Mouse (Mus musculus) right cerebral cortex, postnatal 25 days (tissue): Measurements from ENCODE around the gene Tbc1d13.
"Not testable (repeated sequence)": the region's sequence is repeated elsewhere in the genome, so short reads cannot be mapped to it uniquely, and the experiment has no call there.

Experiments used
- DNase-seq: peaks from one replicate; pipeline ENCODE4 v3.0.0; 2022

Tbc1d13 gene

GRCm38 (mm10) chr2:30178711-30179110, 45.2 kb downstream of the Tbc1d13 start:
- DNase-seq = not testable (repeated sequence)

GRCm38 (mm10) chr2:30182424-30182823, 48.9 kb downstream of the Tbc1d13 start:
- DNase-seq = no peak

GRCm38 (mm10) chr2:30183721-30184120, 50.2 kb downstream of the Tbc1d13 start:
- DNase-seq = no peak

- no peak for DNase-seq
Measured at GRCm38 (mm10) chr2:30185276-30185675, 51.7 kb downstream of the Tbc1d13 start.

GRCm38 (mm10) chr2:30185681-30186080, 52.1 kb downstream of the Tbc1d13 start:
- no peak for DNase-seq

- DNase-seq = no peak
Measured at GRCm38 (mm10) chr2:30191790-30192580, 58.4 kb downstream of the Tbc1d13 start.

GRCm38 (mm10) chr2:30194656-30195055, 61.1 kb downstream of the Tbc1d13 start:
- DNase-seq = no peak

- DNase-seq = no peak
Measured at GRCm38 (mm10) chr2:30198021-30198420, 64.5 kb downstream of the Tbc1d13 start.

GRCm38 (mm10) chr2:30199984-30200383, 66.4 kb downstream of the Tbc1d13 start:
- DNase-seq = no peak

- DNase-seq = no peak
Measured at GRCm38 (mm10) chr2:30200388-30200925, 66.9 kb downstream of the Tbc1d13 start.
